Mouse (Mus musculus) liver, embryonic 14.5 days (tissue): ENCODE measurements around the gene Nr5a1. TPM values are rescaled to one million over a fixed set of nuclear protein-coding genes. Genes with fewer than 3 reads are reported as not detected.

Experiments
- ATAC-seq: fragments of 200-750 bp; cut with Nextera tagmentation; 2 replicates; pipeline ENCODE4 v1.8.0; 2017; ENCODE audit warnings: moderate number of reproducible peaks, mild to moderate bottlenecking, moderate library complexity; ENCODE audit not compliant: insufficient read depth
- DNase-seq, 3 experiments: peaks; one replicate each; pipeline ENCODE4 v3.0.0-alpha.2; 2012 to 2013; ENCODE audit warnings: low read depth in 3 of 3, low spot score in 3 of 3
- H3K27ac ChIP-seq: fragments of 300-500 bp; sonication (generic); 2 replicates; pipeline ENCODE4 v1.5.1; 2014; ENCODE audit warnings: moderate library complexity, mild to moderate bottlenecking, control low read depth, inconsistent platforms
- H3K27me3 ChIP-seq: fragments of 300-500 bp; sonication (generic); 2 replicates; pipeline ENCODE4 v1.6.1; 2014; ENCODE audit warnings: mild to moderate bottlenecking, low read length, moderate library complexity; ENCODE audit not compliant: control insufficient read depth, insufficient read depth
- H3K36me3 ChIP-seq: fragments of 300-500 bp; sonication (generic); replicated peaks from 2 replicates; pipeline ENCODE4 v1.6.1; 2014; ENCODE audit warnings: low read depth; ENCODE audit not compliant: control insufficient read depth, insufficient read depth
- H3K4me1 ChIP-seq, 2 experiments: fragments of 200-500 bp in 1 of 2; fragments of 300-500 bp in 1 of 2; sonication (generic) in 1 of 2; replicated peaks; 2 replicates each; pipeline ENCODE4 v1.6.1; 2012 to 2014; ENCODE audit warnings: antibody characterized with exemption in 1 of 2, inconsistent platforms in 1 of 2, low read length in 1 of 2; ENCODE audit not compliant: control insufficient read depth in 2 of 2, insufficient read depth in 2 of 2
- H3K4me2 ChIP-seq: fragments of 300-500 bp; sonication (generic); 2 replicates; pipeline ENCODE4 v1.6.1; 2014; ENCODE audit warnings: low read depth, mild to moderate bottlenecking, control low read depth, moderate library complexity
- H3K4me3 ChIP-seq, 2 experiments: fragments of 200-500 bp in 1 of 2; fragments of 300-500 bp in 1 of 2; sonication (generic) in 1 of 2; 2 replicates each; pipeline ENCODE4 v1.5.1; 2012 to 2014; ENCODE audit warnings: low read depth in 2 of 2, low read length in 2 of 2, mild to moderate bottlenecking in 2 of 2, control low read depth in 1 of 2, inconsistent platforms in 1 of 2, moderate library complexity in 1 of 2; ENCODE audit not compliant: insufficient read depth in 1 of 2
- H3K9ac ChIP-seq: fragments of 300-500 bp; sonication (generic); replicated peaks from 2 replicates; pipeline ENCODE4 v1.6.1; 2014; ENCODE audit warnings: mild to moderate bottlenecking, control low read depth, moderate library complexity
- H3K9me3 ChIP-seq: fragments of 300-500 bp; sonication (generic); 2 replicates; pipeline ENCODE4 v1.6.1; 2016; ENCODE audit warnings: low read length, mixed read lengths; ENCODE audit not compliant: control insufficient read depth
- CTCF ChIP-seq: IDR thresholded peaks from 2 replicates; pipeline ENCODE4 v1.5.1; 2016; ENCODE audit warnings: antibody characterized with exemption, low read depth, control low read depth
- EP300 ChIP-seq: IDR thresholded peaks from 2 replicates; pipeline ENCODE4 v1.6.1; 2016; ENCODE audit warnings: antibody characterized with exemption, low read depth
- WGBS: fragments of 180-500 bp; shearing (Covaris S2); extraction: QIAGEN DNeasy Blood & Tissue Kit; methylation state at CpG from one replicate; pipeline ENCODE4 v1.1.7; 2014; ENCODE audit not compliant: insufficient replicate concordance; 5-methylcytosine and 5-hydroxymethylcytosine counted together
- polyA plus RNA-seq, 2 experiments: library from polyadenylated mRNA; depleted of rRNA in 1 of 2; stranded (reverse) in 1 of 2; unstranded in 1 of 2; fragments of >200 nt; fragmentation: Nextera tagmentation in 1 of 2; extraction: Ambion mirVana in 1 of 2; gene quantifications; 2 replicates each; pipeline versions ENCODE4 v1.2.1 to v1.2.3; 2012 to 2014

Gene Nr5a1
- polyA plus RNA-seq, 2 experiments, result not detected

DNA sequence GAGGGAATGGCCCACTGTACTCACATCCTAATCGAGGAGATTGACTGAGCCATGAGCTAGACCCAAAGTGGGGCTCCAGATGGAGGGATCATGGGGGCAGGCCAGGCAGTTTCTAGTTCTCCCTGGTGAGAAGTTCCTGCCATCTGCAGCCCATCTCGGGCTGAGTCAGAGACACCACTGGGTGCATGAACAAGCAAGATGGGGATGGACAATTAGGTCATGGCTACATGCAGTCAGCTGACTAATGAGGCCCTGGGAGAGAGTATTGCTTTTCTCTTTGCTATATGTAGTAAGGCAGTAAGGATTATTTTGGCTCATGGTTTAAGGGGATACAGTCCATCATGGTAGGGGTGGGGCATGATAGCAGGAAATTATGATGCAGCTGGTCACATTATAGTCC, 60.6 kb downstream of the Nr5a1 start:
- Histone ChIP-seq H3K27ac (no peak overlapping the region), H3K4me3 (no peak overlapping the region), H3K36me3 (no peaks in the 10 kb centered on the region), H3K27me3 (peaks cover 4% of the 10 kb centered on the region), H3K4me2 (no peak overlapping the region), H3K9me3 (no peaks in the 10 kb centered on the region), H3K9ac (no peak overlapping the region), H3K4me1 (peaks cover 0 to 3% of the 10 kb centered on the region in 2 experiments; a peak in 1 of 4 replicates)
- no peak for ATAC-seq
- TF ChIP-seq EP300 (no peak), CTCF (no peak)
- 57% methylated on average over 2 of the region's 2 CpGs for WGBS
- DNase-seq, result no peak

DNA sequence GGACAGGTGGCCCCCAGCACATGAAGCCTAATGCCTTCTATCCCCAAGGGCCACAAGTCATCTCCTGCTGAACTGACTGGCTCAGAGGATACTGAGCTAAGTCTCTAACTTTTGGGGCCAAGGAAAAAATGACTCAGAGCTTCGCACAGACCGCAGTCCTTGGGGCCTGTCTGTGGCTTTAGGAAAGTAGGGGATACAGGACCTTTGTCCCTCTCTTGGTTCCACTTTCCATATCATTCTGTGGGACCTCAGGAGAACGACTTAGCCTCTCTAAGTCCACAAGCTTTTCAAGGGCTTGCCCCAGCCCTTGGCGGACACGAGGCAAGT, 61.1 kb downstream of the Nr5a1 start:
- no peak for DNase-seq
- Histone ChIP-seq H3K4me3 (no peak overlapping the region), H3K4me1 (peaks cover 0 to 3% of the 10 kb centered on the region in 2 experiments; a peak in 1 of 4 replicates), H3K27me3 (peaks cover 4% of the 10 kb centered on the region), H3K27ac (no peak overlapping the region), H3K9me3 (no peaks in the 10 kb centered on the region), H3K4me2 (no peak overlapping the region), H3K9ac (no peak overlapping the region), H3K36me3 (no peaks in the 10 kb centered on the region)
- TF ChIP-seq EP300, result no peak
- no peak for TF ChIP-seq CTCF
- WGBS, result 69% methylated on average over 5 of the region's 5 CpGs
- no peak for ATAC-seq

DNA sequence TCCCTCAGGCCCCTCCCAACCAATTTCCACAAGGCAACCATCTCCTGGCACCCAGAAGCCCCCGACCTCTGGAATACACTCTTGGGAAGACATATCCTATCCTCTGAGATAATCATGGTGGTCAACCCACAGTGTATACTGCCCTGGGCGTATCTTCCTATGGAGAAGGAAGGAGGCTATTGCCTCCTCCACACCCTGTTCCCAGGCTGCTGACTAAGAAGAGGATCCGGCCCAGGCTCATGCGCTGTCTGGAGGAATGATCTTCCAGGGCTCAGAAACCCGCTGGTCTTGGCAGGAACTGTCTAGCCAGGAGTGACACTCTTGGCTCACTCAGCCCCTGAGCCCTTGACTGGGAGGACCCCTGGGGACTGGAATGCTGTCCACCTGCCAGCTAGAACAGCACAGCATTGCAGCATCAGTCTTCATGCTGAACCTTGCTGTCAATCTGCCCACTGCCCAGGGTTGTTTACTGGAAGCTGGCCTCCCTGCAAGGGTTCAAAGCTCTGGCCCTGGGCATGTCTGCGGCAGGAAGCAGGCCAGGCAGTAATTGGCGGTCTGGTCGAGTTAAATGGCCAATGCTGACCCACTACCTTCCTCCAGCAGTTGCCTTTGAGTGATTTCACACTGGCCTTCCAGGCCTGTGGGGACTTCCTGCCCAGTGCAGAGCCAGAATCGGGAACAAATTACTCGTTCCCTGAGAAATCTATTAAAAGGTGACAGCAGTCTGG, 61.6 kb downstream of the Nr5a1 start:
- H3K9me3 ChIP-seq, result no peaks in the 10 kb centered on the region
- H3K4me3 ChIP-seq, result no peak overlapping the region
- DNase-seq, result no peak
- no peak overlapping the region for H3K9ac ChIP-seq
- no peaks in the 10 kb centered on the region for H3K36me3 ChIP-seq
- H3K27me3 ChIP-seq, result peaks cover 2% of the 10 kb centered on the region
- no peak overlapping the region for H3K27ac ChIP-seq
- H3K4me1 ChIP-seq, result no peaks in the 10 kb centered on the region
- H3K4me2 ChIP-seq, result no peak overlapping the region
- 52% methylated on average over 10 of the region's 10 CpGs for WGBS
- no peak for TF ChIP-seq EP300
- no peak for TF ChIP-seq CTCF
- no peak for ATAC-seq

DNA sequence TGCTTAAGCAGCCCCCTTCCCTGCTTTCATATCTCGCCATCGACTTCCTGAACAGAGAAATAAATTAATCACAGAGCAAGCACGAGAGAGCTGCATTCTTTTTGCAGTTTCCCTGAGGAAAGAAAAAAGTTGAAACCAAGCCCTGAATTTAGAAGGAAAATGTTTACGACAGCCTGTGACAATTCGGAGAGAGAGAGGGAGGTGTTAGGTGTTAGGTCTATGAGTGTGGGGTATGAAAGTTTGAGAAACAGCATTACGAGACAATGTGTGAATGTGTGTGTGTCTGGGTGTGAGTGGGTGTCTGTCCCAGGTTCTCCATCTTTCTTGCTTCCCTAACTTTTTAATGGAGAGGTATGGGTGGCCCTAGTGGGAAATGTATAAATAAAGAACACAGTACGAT, 62.2 kb downstream of the Nr5a1 start:
- Histone ChIP-seq H3K27ac (no peak overlapping the region), H3K4me2 (no peak overlapping the region), H3K4me3 (no peak overlapping the region), H3K36me3 (no peaks in the 10 kb centered on the region), H3K4me1 (no peaks in the 10 kb centered on the region), H3K9me3 (no peaks in the 10 kb centered on the region), H3K27me3 (no peaks in the 10 kb centered on the region), H3K9ac (no peak overlapping the region)
- TF ChIP-seq CTCF (no peak), EP300 (no peak)
- no peak for DNase-seq
- ATAC-seq, result no peak
- 57% methylated on average over 7 of the region's 7 CpGs for WGBS

DNA sequence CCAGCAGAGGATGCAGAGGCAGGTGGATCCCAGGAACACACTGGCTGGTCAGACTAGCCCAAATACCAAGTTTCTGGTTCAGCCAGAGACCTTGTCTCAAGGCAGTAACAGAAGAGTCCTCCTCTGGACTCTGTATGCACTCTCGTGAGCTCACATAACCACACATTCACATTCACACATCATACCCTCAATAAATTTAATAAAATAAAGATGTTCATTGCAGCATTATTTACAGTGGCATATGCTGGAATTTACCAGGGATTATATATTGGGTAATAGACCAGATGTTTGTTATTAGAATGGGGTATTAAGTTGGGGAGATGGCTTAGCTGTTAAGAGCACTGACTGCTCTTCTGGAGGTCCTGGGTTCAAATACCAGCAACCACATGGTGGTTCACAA, 64.0 kb downstream of the Nr5a1 start:
- H3K36me3 ChIP-seq, result no peaks in the 10 kb centered on the region
- WGBS, result 55% methylated on average over 1 of the region's 1 CpGs
- no peaks in the 10 kb centered on the region for H3K9me3 ChIP-seq
- H3K4me3 ChIP-seq, result no peak overlapping the region
- TF ChIP-seq EP300, result no peak
- TF ChIP-seq CTCF, result no peak
- ATAC-seq (no peak), DNase-seq (no peak)
- no peak overlapping the region for H3K9ac ChIP-seq
- H3K4me1 ChIP-seq, result no peaks in the 10 kb centered on the region
- H3K27me3 ChIP-seq, result no peaks in the 10 kb centered on the region
- H3K27ac ChIP-seq, result no peak overlapping the region
- no peak overlapping the region for H3K4me2 ChIP-seq
